Mouse (Mus musculus) liver, postnatal 0 days (tissue): ENCODE data around the gene Lig4. TPM values are rescaled to one million over a fixed set of nuclear protein-coding genes. Genes with fewer than 3 reads are reported as not detected.

Experiments
- ATAC-seq: fragments of 200-750 bp; cut with Nextera tagmentation; 2 replicates; pipeline ENCODE4 v1.8.0; 2017; ENCODE audit warnings: mild to moderate bottlenecking, moderate library complexity
- DNase-seq: peaks from one replicate; pipeline ENCODE4 v3.0.0-alpha.2; 2016
- H3K27ac ChIP-seq: fragments of 300-500 bp; sonication (generic); 2 replicates; pipeline ENCODE4 v1.5.1; 2014; ENCODE audit warnings: antibody characterized with exemption, moderate library complexity, mild to moderate bottlenecking, low read depth
- H3K27me3 ChIP-seq: fragments of 300-500 bp; sonication (generic); 2 replicates; pipeline ENCODE4 v1.6.1; 2014; ENCODE audit warnings: low read length, control low read depth, mixed read lengths; ENCODE audit not compliant: insufficient read depth
- H3K36me3 ChIP-seq: fragments of 300-500 bp; sonication (generic); replicated peaks from 2 replicates; pipeline ENCODE4 v1.6.1; 2014; ENCODE audit warnings: mild to moderate bottlenecking, control low read depth, low read length, moderate library complexity, mixed read lengths; ENCODE audit not compliant: insufficient read depth
- H3K4me1 ChIP-seq: fragments of 300-500 bp; sonication (generic); 2 replicates; pipeline ENCODE4 v1.6.1; 2014; ENCODE audit warnings: antibody characterized with exemption, mild to moderate bottlenecking, control low read depth; ENCODE audit not compliant: insufficient read depth
- H3K4me2 ChIP-seq: fragments of 300-500 bp; sonication (generic); 2 replicates; pipeline ENCODE4 v1.6.1; 2014; ENCODE audit warnings: low read depth, mild to moderate bottlenecking, low read length, moderate library complexity, mixed read lengths
- H3K4me3 ChIP-seq: fragments of 300-500 bp; sonication (generic); 2 replicates; pipeline ENCODE4 v1.5.1; 2014; ENCODE audit warnings: low read depth, low read length
- H3K9ac ChIP-seq: fragments of 300-500 bp; sonication (generic); replicated peaks from 2 replicates; pipeline ENCODE4 v1.6.1; 2014; ENCODE audit warnings: mild to moderate bottlenecking, moderate library complexity
- H3K9me3 ChIP-seq: fragments of 300-500 bp; sonication (generic); 2 replicates; pipeline ENCODE4 v1.6.1; 2016; ENCODE audit warnings: mild to moderate bottlenecking, control low read depth, low read length, mixed read lengths
- CTCF ChIP-seq: sonication (generic); IDR thresholded peaks from 2 replicates; pipeline ENCODE4 v1.5.1; 2016; ENCODE audit warnings: antibody characterized with exemption, low read depth
- EP300 ChIP-seq: IDR thresholded peaks from 2 replicates; pipeline ENCODE4 v1.6.1; 2016; ENCODE audit warnings: antibody characterized with exemption, low read depth, mild to moderate bottlenecking
- WGBS: fragments of 180-500 bp; shearing (Covaris S2); extraction: QIAGEN DNeasy Blood & Tissue Kit; methylation state at CpG from one replicate; pipeline ENCODE4 v1.1.7; 2014; ENCODE audit not compliant: insufficient replicate concordance; 5-methylcytosine and 5-hydroxymethylcytosine counted together
- polyA plus RNA-seq: library from polyadenylated mRNA; unstranded; fragments of >200 nt; fragmentation: Nextera tagmentation; extraction: Ambion mirVana; gene quantifications from 2 replicates; pipeline ENCODE4 v1.2.1, GENCODE M21; 2015

Gene Lig4
- polyA plus RNA-seq, 1 experiment from 2014 or later = 1.3 TPM

- Histone ChIP-seq H3K4me3 (no peak overlapping the region), H3K4me1 (no peaks in the 10 kb centered on the region), H3K27me3 (no peaks in the 10 kb centered on the region), H3K27ac (no peak overlapping the region), H3K4me2 (no peak overlapping the region), H3K9ac (no peak overlapping the region), H3K36me3 (no peaks in the 10 kb centered on the region), H3K9me3 (no peaks in the 10 kb centered on the region)
- ATAC-seq (no peak), DNase-seq (no peak)
- no peak for TF ChIP-seq CTCF
- no peak for TF ChIP-seq EP300
- WGBS = 58% methylated on average over 7 of the region's 7 CpGs
Measured at GRCm38 (mm10) chr8:9935574-9935973, 41.9 kb downstream of the Lig4 start.

- peak overlapping the region; percentile 13; the same call in 1 of the 2 replicates for H3K4me2 ChIP-seq
- WGBS = 20% methylated on average over 10 of the region's 10 CpGs
- no peaks in the 10 kb centered on the region for H3K27me3 ChIP-seq
- H3K4me3 ChIP-seq = no peak overlapping the region
- ATAC-seq (peak; percentile 80), DNase-seq (peak; percentile 46)
- H3K9me3 ChIP-seq = no peaks in the 10 kb centered on the region
- H3K27ac ChIP-seq = no peak overlapping the region
- TF ChIP-seq CTCF (peak; percentile 87), EP300 (no peak)
- H3K9ac ChIP-seq = no peak overlapping the region
- no peaks in the 10 kb centered on the region for H3K4me1 ChIP-seq
- H3K36me3 ChIP-seq = no peaks in the 10 kb centered on the region
Measured at GRCm38 (mm10) chr8:9934891-9935565, 42.5 kb downstream of the Lig4 start.

- DNase-seq (no peak), ATAC-seq (no peak)
- TF ChIP-seq EP300 = no peak
- TF ChIP-seq CTCF = no peak
Measured at GRCm38 (mm10) chr8:9932711-9933110, 44.8 kb downstream of the Lig4 start.

GRCm38 (mm10) chr8:9929746-9930445 is 47.6 kb downstream of the Lig4 start:
- 78% methylated on average over 14 of the region's 14 CpGs for WGBS
- no peak overlapping the region for H3K27ac ChIP-seq
- no peak overlapping the region for H3K9ac ChIP-seq
- no peaks in the 10 kb centered on the region for H3K36me3 ChIP-seq
- no peak overlapping the region for H3K4me3 ChIP-seq
- no peaks in the 10 kb centered on the region for H3K27me3 ChIP-seq
- DNase-seq (no peak), ATAC-seq (no peak)
- no peaks in the 10 kb centered on the region for H3K4me1 ChIP-seq
- H3K9me3 ChIP-seq = no peaks in the 10 kb centered on the region
- H3K4me2 ChIP-seq = no peak overlapping the region
- no peak for TF ChIP-seq EP300
- no peak for TF ChIP-seq CTCF

More at GRCm38 (mm10) chr8:9932711-9933110, 44.8 kb downstream of the Lig4 start:
- no peaks in the 10 kb centered on the region for H3K9me3 ChIP-seq
- no peaks in the 10 kb centered on the region for H3K4me1 ChIP-seq
- no peak overlapping the region for H3K27ac ChIP-seq
- H3K4me3 ChIP-seq = no peak overlapping the region
- no peak overlapping the region for H3K4me2 ChIP-seq
- H3K36me3 ChIP-seq = no peaks in the 10 kb centered on the region
- H3K9ac ChIP-seq = no peak overlapping the region
- H3K27me3 ChIP-seq = no peaks in the 10 kb centered on the region

Other genes starting within 250 kb of the Lig4 start
- gene Fam155a, start 206.5 kb downstream of the Lig4 start, polyA plus RNA-seq = not detected in 2 replicates
- not detected in 2 replicates for gene Gm10217, start 113.4 kb downstream of the Lig4 start, polyA plus RNA-seq
- gene Abhd13, start within 50 bp of the Lig4 start, polyA plus RNA-seq = 5.2 and 5.6 TPM in 2 replicates
- gene Tnfsf13b, start 28.8 kb upstream of the Lig4 start, polyA plus RNA-seq = 0.58 and 0.69 TPM in 2 replicates
- 0.01 TPM in 1 of 2 replicates, not detected in the other for gene Myo16, start 176.2 kb upstream of the Lig4 start, polyA plus RNA-seq